Mouse (Mus musculus) layer of hippocampus, adult 6 months (tissue): ENCODE results near the gene Obox3. TPM values are rescaled to one million over a fixed set of nuclear protein-coding genes. Genes with fewer than 3 reads are reported as not detected.

ENCODE experiments used
- long read RNA-seq, 2 experiments: library from polyadenylated mRNA; unstranded; transcript quantifications; one replicate each; pipeline ENCODE4 v2.0.0; 2019 to 2020
- polyA plus RNA-seq: library from polyadenylated mRNA; unstranded; fragments of <200 nt; fragmentation: Nextera tagmentation; gene quantifications from 2 replicates; pipeline ENCODE4 v1.2.3, GENCODE M21; 2021

Gene Obox3
- polyA plus RNA-seq, result not detected in 2 replicates
- long read RNA-seq, experiment 1, result 0 reads
- long read RNA-seq, experiment 2, result 0 reads

GRCm38 (mm10) chr7:15639802-15640201 lies at the start of gene Obox3:
Obox3 (minus strand) TSS chr7:15639902.

Other genes starting within 250 kb of the Obox3 start
- not detected in 2 replicates for gene Obox5, start 110.2 kb upstream of the Obox3 start, polyA plus RNA-seq
- not detected in 2 replicates for gene Obox6, start 199.8 kb upstream of the Obox3 start, polyA plus RNA-seq
- not detected in 2 replicates for gene Crx, start 240.1 kb upstream of the Obox3 start, polyA plus RNA-seq
- not detected in 2 replicates for gene Crxos, start 242.7 kb upstream of the Obox3 start, polyA plus RNA-seq